Mouse (Mus musculus): Measurements from ENCODE around the gene Med16. TPM values are rescaled to one million over a fixed set of nuclear protein-coding genes. Genes with fewer than 3 reads are reported as not detected.

Gene Med16
- polyA plus RNA-seq (2017; shearing (Covaris generic)) = 36.7 TPM

GRCm38 (mm10) chr10:79908167-79909091, at the start of gene Med16:
Gene Med16 (minus strand): TSS chr10:79908923.

GRCm38 (mm10) chr10:79926491-79927323, 18.0 kb upstream of the Med16 start, which contains the start of gene Arid3a:
Gene Arid3a (plus strand): TSS chr10:79927043.

GRCm38 (mm10) chr10:79920958-79921535, 12.3 kb upstream of the Med16 start, which contains the start of gene R3hdm4:
Gene R3hdm4 (minus strand): TSS chr10:79921208.

GRCm38 (mm10) chr10:79916808-79917531, 8.2 kb upstream of the Med16 start, which contains the start of gene Kiss1r:
Gene Kiss1r (plus strand): TSS chr10:79916971.

GRCm38 (mm10) chr10:79910556-79910955, 1.8 kb upstream of the Med16 start, which contains the start of gene Gm26602:
Gene Gm26602 (plus strand): TSS chr10:79910856.

DNA sequence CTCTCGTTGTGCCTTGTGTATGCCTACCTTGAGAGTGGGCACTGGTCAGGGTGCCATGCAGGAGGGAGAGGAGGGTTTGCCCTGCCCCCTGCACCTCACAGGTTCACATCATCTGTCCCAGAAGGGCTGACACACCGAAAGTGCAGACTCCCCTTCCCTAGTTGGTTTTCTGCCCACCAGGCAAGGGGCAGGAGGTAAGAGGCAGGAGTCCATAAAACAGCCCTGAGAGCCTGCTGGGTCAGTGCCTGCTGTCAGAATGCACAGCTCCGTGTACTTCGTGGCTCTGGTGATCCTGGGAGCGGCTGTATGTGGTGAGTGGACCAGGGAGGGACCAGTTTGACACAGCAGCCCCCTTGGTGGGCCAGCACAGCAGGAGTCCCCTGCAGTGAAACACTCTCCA, 18.1 kb downstream of the Med16 start, which contains the start of gene Cfd:
Gene Cfd (plus strand): TSS at position 184 of the 400 bp plus-strand sequence.

GRCm38 (mm10) chr10:79886054-79886453, 22.7 kb downstream of the Med16 start, which contains the start of gene Elane:
Gene Elane (plus strand): TSS chr10:79886247.

DNA sequence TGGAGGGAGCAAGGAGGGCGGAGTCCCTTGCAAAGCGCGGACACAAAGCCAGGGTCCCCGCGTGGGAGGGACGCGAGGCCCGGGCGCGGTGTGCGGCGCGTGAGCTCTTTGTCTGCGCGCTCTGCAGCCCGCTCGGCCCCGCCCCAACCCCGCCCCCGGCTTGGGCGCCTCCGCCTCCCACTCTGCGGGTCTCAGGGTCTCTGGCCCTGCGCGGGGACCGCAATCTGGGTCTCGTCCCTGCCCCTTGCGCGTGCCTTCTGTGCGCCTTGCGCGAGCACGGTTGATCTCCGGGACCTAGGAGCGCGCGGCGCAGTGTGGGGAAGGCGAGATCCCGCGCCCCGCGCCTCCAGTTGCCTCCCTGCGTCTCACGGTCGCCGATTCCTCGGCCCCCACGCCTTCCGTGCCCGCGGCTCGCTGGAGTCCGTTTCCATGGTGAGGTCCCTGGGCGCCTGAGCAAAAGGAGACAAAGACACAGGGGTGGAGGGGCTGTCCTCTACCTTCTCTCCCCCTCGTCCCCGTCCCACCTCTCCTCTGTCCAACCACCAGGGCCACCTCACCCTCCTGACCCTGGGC, 34.3 kb downstream of the Med16 start, which contains the start of the genes Prtn3 and Plppr3:
Gene Prtn3 (plus strand): TSS at position 187 of the 573 bp plus-strand sequence.
Gene Plppr3 (minus strand): TSS at position 345 of the 573 bp plus-strand sequence.

GRCm38 (mm10) chr10:79853860-79854795, 54.6 kb downstream of the Med16 start, which contains the start of gene Ptbp1:
Gene Ptbp1 (plus strand): TSS chr10:79854427.

Other genes starting within 250 kb of the Med16 start
- gene Madcam1, start 244.4 kb downstream of the Med16 start, polyA plus RNA-seq (2017; shearing (Covaris generic)) = not detected
- gene Tpgs1, start 239.6 kb downstream of the Med16 start, polyA plus RNA-seq (2017; shearing (Covaris generic)) = 24.9 TPM
- gene Cdc34, start 226.7 kb downstream of the Med16 start, polyA plus RNA-seq (2017; shearing (Covaris generic)) = 81.2 TPM
- 0.90 TPM for gene Gzmm, start 219.9 kb downstream of the Med16 start, polyA plus RNA-seq (2017; shearing (Covaris generic))
- 151 TPM for gene Bsg, start 204.4 kb downstream of the Med16 start, polyA plus RNA-seq (2017; shearing (Covaris generic))
- not detected for gene Hcn2, start 192.3 kb downstream of the Med16 start, polyA plus RNA-seq (2017; shearing (Covaris generic))
- gene Polrmt, start 162.3 kb downstream of the Med16 start, polyA plus RNA-seq (2017; shearing (Covaris generic)) = 45.2 TPM
- gene Fgf22, start 153.8 kb downstream of the Med16 start, polyA plus RNA-seq (2017; shearing (Covaris generic)) = 0.21 TPM
- gene Rnf126, start 142.0 kb downstream of the Med16 start, polyA plus RNA-seq (2017; shearing (Covaris generic)) = 59.0 TPM
- 0.52 TPM for gene Fstl3, start 131.7 kb downstream of the Med16 start, polyA plus RNA-seq (2017; shearing (Covaris generic))
- gene Prss57, start 118.0 kb downstream of the Med16 start, polyA plus RNA-seq (2017; shearing (Covaris generic)) = not detected
- gene Palm, start 115.4 kb downstream of the Med16 start, polyA plus RNA-seq (2017; shearing (Covaris generic)) = 1.4 TPM
- not detected for gene Misp, start 87.9 kb downstream of the Med16 start, polyA plus RNA-seq (2017; shearing (Covaris generic))
- 654 TPM for gene Ptbp1, start 54.5 kb downstream of the Med16 start, polyA plus RNA-seq (2017; shearing (Covaris generic))
- not detected for gene Prtn3, start 34.4 kb downstream of the Med16 start, polyA plus RNA-seq (2017; shearing (Covaris generic))
- 12.7 TPM for gene Plppr3, start 34.3 kb downstream of the Med16 start, polyA plus RNA-seq (2017; shearing (Covaris generic))
- gene Elane, start 22.7 kb downstream of the Med16 start, polyA plus RNA-seq (2017; shearing (Covaris generic)) = not detected
- gene Cfd, start 18.1 kb downstream of the Med16 start, polyA plus RNA-seq (2017; shearing (Covaris generic)) = not detected
- gene Gm26602, start 1.9 kb upstream of the Med16 start, polyA plus RNA-seq (2017; shearing (Covaris generic)) = 16.0 TPM
- 0.34 TPM for gene Kiss1r, start 8.0 kb upstream of the Med16 start, polyA plus RNA-seq (2017; shearing (Covaris generic))
- 135 TPM for gene R3hdm4, start 12.3 kb upstream of the Med16 start, polyA plus RNA-seq (2017; shearing (Covaris generic))
- 4.1 TPM for gene Arid3a, start 18.1 kb upstream of the Med16 start, polyA plus RNA-seq (2017; shearing (Covaris generic))
- 75.5 TPM for gene Wdr18, start 51.2 kb upstream of the Med16 start, polyA plus RNA-seq (2017; shearing (Covaris generic))
- not detected for gene Grin3b, start 61.8 kb upstream of the Med16 start, polyA plus RNA-seq (2017; shearing (Covaris generic))
- 31.5 TPM for gene Tmem259, start 75.4 kb upstream of the Med16 start, polyA plus RNA-seq (2017; shearing (Covaris generic))
- 595 TPM for gene Cnn2, start 79.7 kb upstream of the Med16 start, polyA plus RNA-seq (2017; shearing (Covaris generic))
- gene Abca7, start 87.6 kb upstream of the Med16 start, polyA plus RNA-seq (2017; shearing (Covaris generic)) = 64.3 TPM
- 1,026 TPM for gene Arhgap45, start 107.7 kb upstream of the Med16 start, polyA plus RNA-seq (2017; shearing (Covaris generic))
- 108 TPM for gene Polr2e, start 130.9 kb upstream of the Med16 start, polyA plus RNA-seq (2017; shearing (Covaris generic))
- gene Gpx4, start 138.2 kb upstream of the Med16 start, polyA plus RNA-seq (2017; shearing (Covaris generic)) = 302 TPM
- 74.3 TPM for gene Sbno2, start 196.6 kb upstream of the Med16 start, polyA plus RNA-seq (2017; shearing (Covaris generic))
- gene Stk11, start 206.9 kb upstream of the Med16 start, polyA plus RNA-seq (2017; shearing (Covaris generic)) = 60.7 TPM
- gene Atp5d, start 229.7 kb upstream of the Med16 start, polyA plus RNA-seq (2017; shearing (Covaris generic)) = 311 TPM
- gene Cbarp, start 231.9 kb upstream of the Med16 start, polyA plus RNA-seq (2017; shearing (Covaris generic)) = 7.2 TPM
- gene Midn, start 239.3 kb upstream of the Med16 start, polyA plus RNA-seq (2017; shearing (Covaris generic)) = 2.8 TPM

All from naive thymus-derived CD4-positive, alpha-beta T cell, adult 5 months (primary cell).